Mouse (Mus musculus): Measurements from ENCODE around the gene Dtymk.

- TF ChIP-seq GATA1 (IDR thresholded peaks at IDR 0.05; ENCODE audit: low read length): no peak
- no peak for TF ChIP-seq TAL1 (IDR thresholded peaks at IDR 0.05; ENCODE audit: low read length)
Measured at GRCm38 (mm10) chr1:93804818-93805217, 3.1 kb upstream of the Dtymk start.
